Mouse (Mus musculus): ENCODE measurements at regions not wholly inside any gene's neighbourhood (a gene's known extent, or its start where the extent isn't known, plus 50 kb on each side); places are given as distances from the start of the nearest gene placed in this dataset.

- TF ChIP-seq CTCF (IDR thresholded peaks at IDR 0.05; ENCODE audit: low read depth, low read length) (no peak), POLR2A (IDR thresholded peaks at IDR 0.05; ENCODE audit: borderline replicate concordance, low read depth, low read length) (no peak)
Measured at GRCm38 (mm10) chr9:63876023-63876422, 118.2 kb upstream of the Smad3 start.

Data from bone marrow macrophage, adult 2 months (primary cell).